16 mouse cellular contexts compared by ENCODE assay signal in genomic region chr11:113658763-113659162, GRCm38 (mm10). TPM values are rescaled to one million over a fixed set of nuclear protein-coding genes. Genes with fewer than 3 reads are reported as not detected.
"Had no signal": no experiment of that assay in that cellular context is flagged by ENCODE, and none has a peak within 500 bp of the region (broad histone marks: within the 10 kb centered on the region; RNA-seq: fewer than 3 reads in every experiment).

No protein-coding gene starts in this region.

- H3K9ac ChIP-seq: limb, embryonic 12.5 days; liver, embryonic 13.5 days; liver, postnatal 0 days; lung, embryonic 15.5 days; midbrain, embryonic 15.5 days; stomach, embryonic 15.5 days had no signal

- ATAC-seq: liver, postnatal 0 days; midbrain, embryonic 15.5 days had no signal

- H3K4me2 ChIP-seq: limb, embryonic 12.5 days; liver, embryonic 13.5 days; lung, embryonic 15.5 days; midbrain, embryonic 11.5 days; midbrain, embryonic 15.5 days; stomach, embryonic 15.5 days had no signal

- H3K27me3 ChIP-seq: limb, embryonic 12.5 days; liver, embryonic 13.5 days; lung, embryonic 15.5 days; megakaryocyte, embryonic 14.5 days; midbrain, embryonic 15.5 days; stomach, embryonic 15.5 days had no signal

- H3K4me3 ChIP-seq: limb, embryonic 12.5 days; liver, embryonic 13.5 days; lung, embryonic 15.5 days; megakaryocyte, embryonic 14.5 days; midbrain, embryonic 15.5 days; stomach, embryonic 15.5 days had no signal

- DNase-seq: layer of hippocampus, adult 9-11 months; liver; liver, embryonic 13.5 days; liver, postnatal 0 days; lung, postnatal 14 days; right cerebral cortex, postnatal 14 days; thymus, adult 2 months; thymus, postnatal 25 days had no signal

- H3K4me1 ChIP-seq: liver, embryonic 13.5 days; lung, embryonic 15.5 days; midbrain, embryonic 15.5 days; stomach, embryonic 15.5 days had no signal

- H3K9me3 ChIP-seq: limb, embryonic 12.5 days; liver, embryonic 13.5 days; lung, embryonic 15.5 days; megakaryocyte, embryonic 14.5 days; midbrain, embryonic 15.5 days; stomach, embryonic 15.5 days had no signal

- H3K27ac ChIP-seq: limb, embryonic 12.5 days; liver, embryonic 13.5 days; lung, embryonic 15.5 days; macrophage; midbrain, embryonic 15.5 days; stomach, embryonic 15.5 days had no signal

RNA-seq across cellular contexts. Expression of gene Sstr2, which starts 39.6 kb away (rescaled TPM):
- total RNA-seq: monocyte, adult 5-6 weeks had no signal
- polyA plus RNA-seq: macrophage had no signal
